Mouse (Mus musculus): ENCODE data around the gene Mmrn1. TPM values are rescaled to one million over a fixed set of nuclear protein-coding genes. Genes with fewer than 3 reads are reported as not detected.
"Not testable (repeated sequence)": the region's sequence is repeated elsewhere in the genome, so short reads cannot be mapped to it uniquely, and the experiment has no call there.

The Mmrn1 gene
- polyA plus RNA-seq (2014; fragmentation: Nextera tagmentation; extraction: Ambion mirVana): 3.8 and 4.1 TPM in 2 replicates

DNA sequence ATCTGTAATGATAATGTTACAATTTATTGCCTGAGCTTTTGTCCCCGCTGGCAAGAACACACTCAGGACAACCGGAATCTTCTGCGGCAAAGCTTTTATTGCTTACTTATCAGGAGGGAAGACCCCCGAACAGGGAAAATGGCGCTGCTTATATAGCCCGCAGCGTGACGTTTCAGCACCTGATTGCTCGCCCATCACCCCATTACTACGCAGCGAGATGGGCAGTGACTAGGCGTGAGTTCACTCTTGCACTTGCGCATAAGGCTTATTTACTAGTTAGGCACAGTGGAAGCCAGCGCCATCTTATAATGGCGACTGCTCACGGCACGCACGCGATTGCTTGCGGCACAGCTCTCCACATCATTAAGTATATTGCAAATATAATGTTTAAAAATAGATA lies at the start of gene Mmrn1:
Gene Mmrn1, plus strand, starts transcription at position 301 of the 400 bp plus-strand sequence.
- ATAC-seq (replicated peaks; ENCODE audit: insufficient number of reproducible peaks, low FRiP score, low TSS enrichment); H3K9ac ChIP-seq (ENCODE audit: low read depth, low read length); H3K4me3 ChIP-seq (ENCODE audit: low read depth, low read length): not testable (repeated sequence)

DNA sequence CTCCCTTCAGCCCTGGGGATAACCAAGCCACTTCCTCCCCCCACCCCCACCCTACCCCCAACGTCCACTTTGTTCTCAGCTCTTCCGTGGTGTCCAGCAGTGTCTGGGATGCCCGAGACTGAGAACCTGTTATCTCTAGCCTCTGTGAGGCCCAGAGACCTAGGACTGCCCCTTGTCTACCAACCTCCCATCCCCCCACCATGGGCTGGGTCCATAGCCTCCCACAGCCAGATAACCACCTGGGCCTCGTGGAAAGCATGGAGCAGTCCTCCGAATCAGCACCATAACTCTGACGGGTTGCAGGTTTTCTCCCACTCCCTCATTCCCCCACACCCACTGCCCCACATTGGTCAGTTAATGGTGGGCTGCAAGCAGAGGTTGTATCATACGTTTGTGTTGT lies 44.4 kb upstream of the Mmrn1 start:
- Histone ChIP-seq H3K4me1 (ENCODE audit: control insufficient read depth, insufficient read depth, low read length) (no peaks in the 10 kb centered on the region), H3K36me3 (ENCODE audit: control insufficient read depth, insufficient read depth, low read length) (no peaks in the 10 kb centered on the region), H3K4me3 (ENCODE audit: low read depth, low read length) (no peak overlapping the region), H3K9me3 (replicated peaks; ENCODE audit: control insufficient read depth, low read length) (no peaks in the 10 kb centered on the region), H3K27ac (ENCODE audit: low read depth, low read length) (no peak overlapping the region), H3K4me2 (no peak overlapping the region), H3K27me3 (ENCODE audit: control insufficient read depth, insufficient read depth, low read length) (no peaks in the 10 kb centered on the region), H3K9ac (ENCODE audit: low read depth, low read length) (no peak overlapping the region)
- 62% methylated on average over 7 of the region's 7 CpGs for WGBS (ENCODE audit: insufficient replicate concordance)
- peak; percentile 63; the same call in 1 of the 2 replicates for ATAC-seq (replicated peaks; ENCODE audit: insufficient number of reproducible peaks, low FRiP score, low TSS enrichment)

More for the DNA sequence above, at the start of gene Mmrn1:
- not testable (repeated sequence) for H3K9me3 ChIP-seq (replicated peaks; ENCODE audit: control insufficient read depth, low read length); H3K4me1 ChIP-seq (ENCODE audit: control insufficient read depth, insufficient read depth, low read length); H3K27ac ChIP-seq (ENCODE audit: low read depth, low read length); H3K27me3 ChIP-seq (ENCODE audit: control insufficient read depth, insufficient read depth, low read length); H3K36me3 ChIP-seq (ENCODE audit: control insufficient read depth, insufficient read depth, low read length); H3K4me2 ChIP-seq
- 90% methylated on average over 20 of the region's 20 CpGs for WGBS (ENCODE audit: insufficient replicate concordance)

DNA sequence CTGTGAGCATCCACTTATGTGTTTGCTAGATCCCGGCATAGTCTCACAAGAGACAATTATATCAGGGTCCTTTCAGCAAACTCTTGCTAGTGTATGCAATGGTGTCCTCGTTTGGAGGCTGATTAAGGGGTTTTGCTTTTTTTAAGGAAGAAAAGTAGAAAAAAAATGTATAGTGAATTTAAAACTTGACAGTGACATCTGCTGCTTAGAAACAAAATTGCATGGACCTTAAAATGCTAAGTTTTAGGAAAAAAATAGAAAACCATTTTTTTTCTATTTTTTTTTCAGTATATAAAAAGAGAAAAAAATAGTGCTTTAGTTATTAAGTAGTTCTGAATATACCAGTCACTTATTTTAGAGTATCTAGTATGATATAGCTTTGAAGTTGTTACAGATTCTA lies 43.2 kb upstream of the Mmrn1 start:
- no peak for ATAC-seq (replicated peaks; ENCODE audit: insufficient number of reproducible peaks, low FRiP score, low TSS enrichment)
- Histone ChIP-seq H3K4me1 (ENCODE audit: control insufficient read depth, insufficient read depth, low read length) (no peaks in the 10 kb centered on the region), H3K27ac (ENCODE audit: low read depth, low read length) (no peak overlapping the region), H3K9me3 (replicated peaks; ENCODE audit: control insufficient read depth, low read length) (no peaks in the 10 kb centered on the region), H3K4me2 (no peak overlapping the region), H3K36me3 (ENCODE audit: control insufficient read depth, insufficient read depth, low read length) (no peaks in the 10 kb centered on the region), H3K27me3 (ENCODE audit: control insufficient read depth, insufficient read depth, low read length) (no peaks in the 10 kb centered on the region), H3K9ac (ENCODE audit: low read depth, low read length) (no peak overlapping the region), H3K4me3 (ENCODE audit: low read depth, low read length) (no peak overlapping the region)
- 71% methylated on average over 2 of the region's 2 CpGs for WGBS (ENCODE audit: insufficient replicate concordance)

DNA sequence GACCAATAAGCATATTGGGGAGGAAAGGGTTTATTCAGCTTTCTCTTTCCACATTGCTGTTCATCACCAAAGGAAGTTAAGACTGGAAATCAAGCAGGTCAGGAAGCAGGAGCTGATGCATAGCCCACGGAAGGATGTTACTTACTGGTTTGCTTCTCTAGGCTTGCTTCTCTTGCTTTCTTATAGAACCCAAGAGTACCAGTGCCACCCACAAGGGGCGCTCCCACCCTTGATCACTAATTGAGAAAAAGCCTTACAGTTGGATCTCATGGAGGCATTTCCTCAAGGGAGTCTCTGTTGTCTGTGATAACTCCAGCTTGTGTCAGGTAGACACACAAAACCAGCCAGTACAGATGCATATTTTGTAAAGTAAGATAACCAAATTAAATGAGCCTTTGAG lies 17.5 kb upstream of the Mmrn1 start:
- Histone ChIP-seq H3K4me1 (ENCODE audit: control insufficient read depth, insufficient read depth, low read length) (no peaks in the 10 kb centered on the region), H3K4me2 (no peak overlapping the region), H3K27me3 (ENCODE audit: control insufficient read depth, insufficient read depth, low read length) (no peaks in the 10 kb centered on the region), H3K9me3 (replicated peaks; ENCODE audit: control insufficient read depth, low read length) (no peaks in the 10 kb centered on the region), H3K27ac (ENCODE audit: low read depth, low read length) (no peak overlapping the region), H3K36me3 (ENCODE audit: control insufficient read depth, insufficient read depth, low read length) (no peaks in the 10 kb centered on the region), H3K4me3 (ENCODE audit: low read depth, low read length) (no peak overlapping the region), H3K9ac (ENCODE audit: low read depth, low read length) (no peak overlapping the region)
- 67% methylated on average over 2 of the region's 2 CpGs for WGBS (ENCODE audit: insufficient replicate concordance)
- no peak for ATAC-seq (replicated peaks; ENCODE audit: insufficient number of reproducible peaks, low FRiP score, low TSS enrichment)

DNA sequence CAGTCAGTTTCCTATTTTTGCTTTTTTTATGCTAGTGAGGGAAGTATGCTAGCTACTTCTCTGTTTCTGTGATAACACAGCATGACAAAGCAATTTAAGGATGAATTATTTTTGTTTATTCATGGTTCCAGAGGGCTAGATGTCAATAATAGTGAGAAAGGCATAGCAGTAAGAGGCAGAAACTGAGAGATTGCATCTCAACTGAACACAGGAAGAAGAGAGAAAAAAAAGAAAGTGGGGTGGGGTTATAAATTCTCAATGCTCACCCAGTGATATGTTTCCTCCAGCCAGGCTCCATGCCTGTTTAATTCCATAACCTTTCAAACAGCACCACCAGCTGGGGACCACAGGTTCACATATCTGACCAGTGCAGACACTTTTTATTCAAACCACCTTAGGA lies 6.6 kb downstream of the Mmrn1 start:
- Histone ChIP-seq H3K9me3 (replicated peaks; ENCODE audit: control insufficient read depth, low read length) (no peaks in the 10 kb centered on the region), H3K4me1 (ENCODE audit: control insufficient read depth, insufficient read depth, low read length) (no peaks in the 10 kb centered on the region), H3K4me2 (no peak overlapping the region), H3K27me3 (ENCODE audit: control insufficient read depth, insufficient read depth, low read length) (no peaks in the 10 kb centered on the region), H3K27ac (ENCODE audit: low read depth, low read length) (no peak overlapping the region), H3K36me3 (ENCODE audit: control insufficient read depth, insufficient read depth, low read length) (no peaks in the 10 kb centered on the region), H3K9ac (ENCODE audit: low read depth, low read length) (no peak overlapping the region), H3K4me3 (ENCODE audit: low read depth, low read length) (no peak overlapping the region)
- no peak for ATAC-seq (replicated peaks; ENCODE audit: insufficient number of reproducible peaks, low FRiP score, low TSS enrichment)

DNA sequence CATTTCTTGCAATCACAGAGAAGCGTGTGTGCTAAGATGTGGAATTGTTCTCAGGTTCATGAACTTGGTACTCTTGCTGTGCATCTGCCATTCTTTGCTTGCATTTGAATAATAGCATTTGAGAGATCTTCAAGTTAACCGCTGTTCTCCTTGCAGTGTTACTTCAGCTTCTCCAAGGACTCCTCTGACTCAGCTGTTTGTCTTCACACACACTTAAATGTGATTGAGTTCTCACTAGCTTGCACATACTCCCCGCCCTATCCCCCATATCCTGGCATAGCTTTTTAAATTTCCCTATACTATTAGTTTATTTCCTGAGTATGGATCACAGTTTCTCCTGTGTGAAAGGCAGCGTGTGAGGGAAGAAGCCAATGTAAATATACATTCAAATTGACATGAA lies 10.1 kb downstream of the Mmrn1 start:
- no peak overlapping the region for H3K4me3 ChIP-seq (ENCODE audit: low read depth, low read length)
- no peak for ATAC-seq (replicated peaks; ENCODE audit: insufficient number of reproducible peaks, low FRiP score, low TSS enrichment)
- H3K27ac ChIP-seq (ENCODE audit: low read depth, low read length): peak overlapping the region; percentile 51
- H3K9ac ChIP-seq (ENCODE audit: low read depth, low read length): no peak overlapping the region
- no peaks in the 10 kb centered on the region for H3K36me3 ChIP-seq (ENCODE audit: control insufficient read depth, insufficient read depth, low read length)
- no peaks in the 10 kb centered on the region for H3K9me3 ChIP-seq (replicated peaks; ENCODE audit: control insufficient read depth, low read length)
- 61% methylated on average over 4 of the region's 4 CpGs for WGBS (ENCODE audit: insufficient replicate concordance)
- no peaks in the 10 kb centered on the region for H3K27me3 ChIP-seq (ENCODE audit: control insufficient read depth, insufficient read depth, low read length)
- no peak overlapping the region for H3K4me2 ChIP-seq
- H3K4me1 ChIP-seq (ENCODE audit: control insufficient read depth, insufficient read depth, low read length): no peaks in the 10 kb centered on the region

DNA sequence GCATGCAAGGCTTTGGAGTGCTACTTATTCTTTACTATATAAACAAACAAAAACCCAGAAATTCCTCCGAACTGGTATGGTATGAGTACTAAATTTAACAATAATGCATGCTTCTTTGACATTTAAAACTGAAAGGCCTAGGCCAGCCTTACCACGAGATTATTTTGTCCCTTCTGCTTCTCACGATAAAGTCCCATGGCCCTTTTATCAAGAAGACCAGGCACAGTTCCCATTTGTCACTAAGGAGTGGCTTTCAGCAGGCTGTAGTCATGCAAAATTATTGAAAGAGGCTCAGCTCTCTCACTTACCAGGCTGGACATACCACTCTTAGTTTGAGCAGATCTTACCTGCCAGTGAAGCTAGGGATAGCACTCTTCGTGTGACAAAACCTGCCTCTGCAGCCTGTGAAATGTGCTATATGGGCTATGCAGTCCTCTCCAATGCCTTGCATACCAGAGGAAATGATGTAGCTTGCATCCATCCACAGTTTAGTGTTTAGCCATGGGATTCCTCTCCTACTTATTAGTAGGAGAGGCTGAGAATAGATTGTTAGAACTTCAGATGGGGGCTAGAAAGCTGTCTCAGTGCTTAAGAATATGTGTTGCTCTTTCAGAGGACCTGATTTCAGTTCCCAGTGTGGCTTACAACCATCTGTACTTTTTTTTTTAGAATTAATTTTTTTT lies 10.8 kb downstream of the Mmrn1 start:
- Histone ChIP-seq H3K36me3 (ENCODE audit: control insufficient read depth, insufficient read depth, low read length) (no peaks in the 10 kb centered on the region), H3K4me1 (ENCODE audit: control insufficient read depth, insufficient read depth, low read length) (no peaks in the 10 kb centered on the region), H3K9ac (ENCODE audit: low read depth, low read length) (no peak overlapping the region), H3K27ac (ENCODE audit: low read depth, low read length) (peak overlapping the region; percentile 83), H3K27me3 (ENCODE audit: control insufficient read depth, insufficient read depth, low read length) (no peaks in the 10 kb centered on the region), H3K4me3 (ENCODE audit: low read depth, low read length) (no peak overlapping the region), H3K4me2 (no peak overlapping the region), H3K9me3 (replicated peaks; ENCODE audit: control insufficient read depth, low read length) (no peaks in the 10 kb centered on the region)
- 53% methylated on average over 4 of the region's 4 CpGs for WGBS (ENCODE audit: insufficient replicate concordance)
- peak; percentile 90 for ATAC-seq (replicated peaks; ENCODE audit: insufficient number of reproducible peaks, low FRiP score, low TSS enrichment)

DNA sequence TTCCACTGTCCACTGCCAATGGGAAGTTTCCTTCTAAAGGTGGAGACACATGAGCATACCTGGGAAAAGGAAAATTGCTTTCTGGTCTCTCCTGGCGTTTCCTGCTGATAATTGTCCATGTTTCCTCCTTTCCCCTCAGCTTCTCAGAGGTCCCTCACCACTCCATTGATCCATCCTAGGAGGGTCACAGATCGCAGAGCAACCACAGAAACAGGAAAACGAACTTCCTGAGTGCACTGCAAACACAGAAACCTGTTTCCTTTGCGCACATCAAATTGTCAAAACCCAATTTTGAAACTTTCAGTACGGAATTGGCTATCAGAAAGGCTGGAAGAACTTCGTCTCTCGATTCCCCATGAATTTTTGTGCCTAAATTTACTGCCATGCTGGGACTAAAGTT lies 19.4 kb downstream of the Mmrn1 start:
- H3K9me3 ChIP-seq (replicated peaks; ENCODE audit: control insufficient read depth, low read length): no peaks in the 10 kb centered on the region
- H3K4me2 ChIP-seq: no peak overlapping the region
- H3K9ac ChIP-seq (ENCODE audit: low read depth, low read length): no peak overlapping the region
- no peak for ATAC-seq (replicated peaks; ENCODE audit: insufficient number of reproducible peaks, low FRiP score, low TSS enrichment)
- no peaks in the 10 kb centered on the region for H3K4me1 ChIP-seq (ENCODE audit: control insufficient read depth, insufficient read depth, low read length)
- H3K27ac ChIP-seq (ENCODE audit: low read depth, low read length): no peak overlapping the region
- H3K27me3 ChIP-seq (ENCODE audit: control insufficient read depth, insufficient read depth, low read length): no peaks in the 10 kb centered on the region
- H3K4me3 ChIP-seq (ENCODE audit: low read depth, low read length): no peak overlapping the region
- H3K36me3 ChIP-seq (ENCODE audit: control insufficient read depth, insufficient read depth, low read length): no peaks in the 10 kb centered on the region
- WGBS (ENCODE audit: insufficient replicate concordance): 59% methylated on average over 7 of the region's 7 CpGs

DNA sequence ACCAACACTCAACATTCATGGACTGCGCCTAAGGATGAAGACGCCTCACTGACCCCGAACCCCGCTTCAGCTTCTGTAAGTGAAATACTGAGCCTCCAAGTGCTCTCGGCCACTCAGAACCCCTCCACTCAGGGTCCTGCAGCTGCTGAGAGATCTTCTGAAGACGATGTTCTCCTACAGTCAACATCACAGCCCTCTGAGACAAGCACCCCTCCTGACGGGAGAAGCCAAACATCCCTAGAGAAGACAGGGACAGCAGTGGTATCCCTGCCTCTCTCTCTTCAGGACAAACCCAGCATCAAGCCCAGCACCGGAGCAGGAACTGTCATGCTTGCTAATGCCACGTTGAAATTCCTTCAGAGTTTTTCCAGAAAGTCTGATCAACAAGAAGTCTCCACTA lies 19.8 kb downstream of the Mmrn1 start:
- no peak overlapping the region for H3K4me2 ChIP-seq
- no peak for ATAC-seq (replicated peaks; ENCODE audit: insufficient number of reproducible peaks, low FRiP score, low TSS enrichment)
- no peak overlapping the region for H3K27ac ChIP-seq (ENCODE audit: low read depth, low read length)
- H3K4me3 ChIP-seq (ENCODE audit: low read depth, low read length): no peak overlapping the region
- no peak overlapping the region for H3K9ac ChIP-seq (ENCODE audit: low read depth, low read length)
- 63% methylated on average over 9 of the region's 9 CpGs for WGBS (ENCODE audit: insufficient replicate concordance)
- H3K36me3 ChIP-seq (ENCODE audit: control insufficient read depth, insufficient read depth, low read length): no peaks in the 10 kb centered on the region
- H3K27me3 ChIP-seq (ENCODE audit: control insufficient read depth, insufficient read depth, low read length): no peaks in the 10 kb centered on the region
- H3K4me1 ChIP-seq (ENCODE audit: control insufficient read depth, insufficient read depth, low read length): no peaks in the 10 kb centered on the region
- no peaks in the 10 kb centered on the region for H3K9me3 ChIP-seq (replicated peaks; ENCODE audit: control insufficient read depth, low read length)
